Mouse (Mus musculus) heart, postnatal 0 days (tissue): ENCODE measurements around the gene Hs3st4.

ENCODE experiments used
- CTCF ChIP-seq: IDR thresholded peaks from 2 replicates; pipeline ENCODE4 v1.5.1; 2016; ENCODE audit warnings: antibody characterized with exemption, control low read depth, low read depth
- EP300 ChIP-seq: IDR thresholded peaks from 2 replicates; pipeline ENCODE4 v1.6.1; 2016; ENCODE audit warnings: antibody characterized with exemption, low read depth

- no peak for TF ChIP-seq CTCF
- no peak for TF ChIP-seq EP300
Measured at GRCm38 (mm10) chr7:124239903-124240647, 257.4 kb downstream of the Hs3st4 start.
